Mouse (Mus musculus): Measurements from ENCODE around the gene Ptpn7. TPM values are rescaled to one million over a fixed set of nuclear protein-coding genes. Genes with fewer than 3 reads are reported as not detected.

The Ptpn7 gene
- polyA plus RNA-seq (2014; fragmentation: Nextera tagmentation; extraction: Ambion mirVana), result 1.8 TPM in 2 replicates

- Histone ChIP-seq H3K9ac (ENCODE audit: low read length) (no peak within 1 kb of the TSS), H3K9me3 (ENCODE audit: control insufficient read depth, low read length) (no peaks in the 10 kb centered on the region), H3K27me3 (ENCODE audit: control insufficient read depth, insufficient read depth, low read length) (no peaks in the 10 kb centered on the region; the same call in 1 of the 2 replicates), H3K4me1 (replicated peaks; ENCODE audit: control insufficient read depth, insufficient read depth, low read length) (peaks cover 3% of the 10 kb centered on the region; the same call in 1 of the 2 replicates), H3K36me3 (ENCODE audit: control insufficient read depth, insufficient read depth, low read length) (no peaks in the 10 kb centered on the region), H3K27ac (ENCODE audit: low read depth, low read length) (no peak within 1 kb of the TSS), H3K4me3 (ENCODE audit: low read depth, low read length) (no peak within 1 kb of the TSS), H3K4me2 (ENCODE audit: low read depth, low read length, severe bottlenecking) (no peak within 1 kb of the TSS)
- ATAC-seq (replicated peaks; ENCODE audit: low FRiP score) (no peak), DNase-seq (ENCODE audit: low spot score) (peak; percentile 66)
- WGBS, result 44% methylated on average over 10 of the region's 10 CpGs
Observed at GRCm38 (mm10) chr1:135132473-135132872, at the start of gene Ptpn7. TSS of gene Ptpn7 (plus strand) at chr1:135132700.

DNA sequence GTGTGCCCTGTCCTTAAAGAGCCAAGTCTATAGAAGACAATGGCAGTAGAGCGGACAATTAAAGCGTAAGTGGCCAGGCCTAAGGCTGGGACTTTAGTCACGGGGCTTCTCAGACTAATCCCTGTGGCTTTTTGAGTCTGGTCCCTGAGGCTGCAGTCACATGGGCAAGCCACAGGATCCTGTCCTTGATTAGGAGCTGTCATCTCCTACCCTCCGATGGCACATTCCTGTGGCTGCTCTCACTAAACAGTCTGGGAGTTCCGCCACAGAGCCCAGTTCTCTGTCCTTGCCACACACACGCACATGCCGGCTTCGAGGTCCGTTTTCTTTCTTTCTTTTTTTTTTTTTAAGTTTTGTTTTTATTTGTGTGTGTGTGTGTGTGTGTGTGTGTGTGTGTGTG, 49.0 kb upstream of the Ptpn7 start:
- 50% methylated on average over 9 of the region's 9 CpGs for WGBS
- Histone ChIP-seq H3K4me1 (replicated peaks; ENCODE audit: control insufficient read depth, insufficient read depth, low read length) (no peaks in the 10 kb centered on the region), H3K27me3 (ENCODE audit: control insufficient read depth, insufficient read depth, low read length) (peaks cover 8% of the 10 kb centered on the region; the same call in 1 of the 2 replicates), H3K4me3 (ENCODE audit: low read depth, low read length) (no peak overlapping the region), H3K9ac (ENCODE audit: low read length) (no peak overlapping the region), H3K36me3 (ENCODE audit: control insufficient read depth, insufficient read depth, low read length) (no peaks in the 10 kb centered on the region), H3K27ac (ENCODE audit: low read depth, low read length) (no peak overlapping the region), H3K4me2 (ENCODE audit: low read depth, low read length, severe bottlenecking) (no peak overlapping the region), H3K9me3 (ENCODE audit: control insufficient read depth, low read length) (no peaks in the 10 kb centered on the region)
- no peak for DNase-seq (ENCODE audit: low spot score)
- ATAC-seq (replicated peaks; ENCODE audit: low FRiP score), result no peak

DNA sequence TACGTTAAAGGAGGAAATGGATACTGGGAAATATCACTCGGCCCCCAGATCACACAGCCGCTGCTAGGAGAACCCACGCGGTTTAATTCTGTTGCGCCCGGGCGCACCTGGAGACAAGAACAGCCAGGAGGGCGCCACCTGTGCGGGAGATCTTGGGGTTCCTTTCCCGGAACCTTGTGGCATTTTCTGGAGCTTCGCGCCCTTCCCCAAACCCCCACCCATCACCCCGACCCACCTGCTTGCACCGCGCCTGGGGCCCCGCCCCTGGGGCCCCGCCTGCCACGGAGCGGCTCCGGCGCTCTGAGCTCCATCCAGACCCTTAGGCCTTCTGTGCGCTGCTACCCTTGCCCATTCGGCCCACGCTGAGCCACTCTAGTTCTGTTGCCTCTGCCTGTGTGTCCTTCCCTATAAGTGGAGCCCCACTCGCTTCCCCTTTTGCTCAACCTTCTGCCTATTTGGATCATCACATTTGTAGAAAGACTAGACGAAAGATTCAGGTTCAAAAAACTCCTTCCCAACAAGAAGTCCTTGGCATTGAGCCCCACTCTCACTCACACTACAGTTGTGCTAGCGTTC, 47.1 kb upstream of the Ptpn7 start:
- DNase-seq (ENCODE audit: low spot score) (no peak), ATAC-seq (replicated peaks; ENCODE audit: low FRiP score) (no peak)
- Histone ChIP-seq H3K9ac (ENCODE audit: low read length) (no peak overlapping the region), H3K4me3 (ENCODE audit: low read depth, low read length) (no peak overlapping the region), H3K36me3 (ENCODE audit: control insufficient read depth, insufficient read depth, low read length) (no peaks in the 10 kb centered on the region), H3K9me3 (ENCODE audit: control insufficient read depth, low read length) (no peaks in the 10 kb centered on the region), H3K27ac (ENCODE audit: low read depth, low read length) (no peak overlapping the region), H3K27me3 (ENCODE audit: control insufficient read depth, insufficient read depth, low read length) (peaks cover 8% of the 10 kb centered on the region; the same call in 1 of the 2 replicates), H3K4me1 (replicated peaks; ENCODE audit: control insufficient read depth, insufficient read depth, low read length) (no peaks in the 10 kb centered on the region), H3K4me2 (ENCODE audit: low read depth, low read length, severe bottlenecking) (no peak overlapping the region)
- WGBS, result 16% methylated on average over 26 of the region's 28 CpGs

DNA sequence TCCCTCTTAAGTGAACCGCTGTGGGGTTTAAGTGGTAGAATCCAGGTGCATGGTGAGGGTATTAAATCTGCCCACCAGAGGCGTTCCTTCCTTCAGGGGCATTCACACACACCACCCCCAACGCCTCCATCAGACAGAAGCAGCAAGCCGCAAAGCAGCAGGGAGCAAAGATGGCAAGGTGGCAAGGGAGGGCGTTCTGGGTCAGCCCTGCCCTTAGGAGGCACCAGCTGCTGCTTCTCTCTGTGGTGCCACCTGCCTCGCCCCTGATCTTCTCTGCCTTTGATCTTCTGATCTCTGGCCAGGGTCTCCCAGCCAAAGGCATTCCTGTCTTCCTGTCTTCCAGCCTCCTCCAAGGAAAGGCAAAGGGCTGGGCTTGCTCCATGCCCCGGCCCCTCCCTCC, 46.5 kb upstream of the Ptpn7 start:
- 33% methylated on average over 7 of the region's 7 CpGs for WGBS
- H3K27me3 ChIP-seq (ENCODE audit: control insufficient read depth, insufficient read depth, low read length), result peaks cover 8% of the 10 kb centered on the region; the same call in 1 of the 2 replicates

GRCm38 (mm10) chr1:135087414-135087813, 45.1 kb upstream of the Ptpn7 start:
- Histone ChIP-seq H3K36me3 (ENCODE audit: control insufficient read depth, insufficient read depth, low read length) (no peaks in the 10 kb centered on the region), H3K9me3 (ENCODE audit: control insufficient read depth, low read length) (no peaks in the 10 kb centered on the region), H3K9ac (ENCODE audit: low read length) (no peak overlapping the region), H3K27me3 (ENCODE audit: control insufficient read depth, insufficient read depth, low read length) (peaks cover 8% of the 10 kb centered on the region; the same call in 1 of the 2 replicates), H3K4me2 (ENCODE audit: low read depth, low read length, severe bottlenecking) (no peak overlapping the region), H3K27ac (ENCODE audit: low read depth, low read length) (no peak overlapping the region), H3K4me1 (replicated peaks; ENCODE audit: control insufficient read depth, insufficient read depth, low read length) (no peaks in the 10 kb centered on the region), H3K4me3 (ENCODE audit: low read depth, low read length) (no peak overlapping the region)
- WGBS, result 75% methylated on average over 1 of the region's 1 CpGs
- no peak for ATAC-seq (replicated peaks; ENCODE audit: low FRiP score)
- DNase-seq (ENCODE audit: low spot score), result no peak

More for the DNA sequence above, 46.5 kb upstream of the Ptpn7 start:
- Histone ChIP-seq H3K4me3 (ENCODE audit: low read depth, low read length) (no peak overlapping the region), H3K36me3 (ENCODE audit: control insufficient read depth, insufficient read depth, low read length) (no peaks in the 10 kb centered on the region), H3K27ac (ENCODE audit: low read depth, low read length) (no peak overlapping the region), H3K4me1 (replicated peaks; ENCODE audit: control insufficient read depth, insufficient read depth, low read length) (no peaks in the 10 kb centered on the region), H3K9ac (ENCODE audit: low read length) (no peak overlapping the region), H3K4me2 (ENCODE audit: low read depth, low read length, severe bottlenecking) (no peak overlapping the region), H3K9me3 (ENCODE audit: control insufficient read depth, low read length) (no peaks in the 10 kb centered on the region)
- ATAC-seq (replicated peaks; ENCODE audit: low FRiP score) (no peak), DNase-seq (ENCODE audit: low spot score) (no peak)

DNA sequence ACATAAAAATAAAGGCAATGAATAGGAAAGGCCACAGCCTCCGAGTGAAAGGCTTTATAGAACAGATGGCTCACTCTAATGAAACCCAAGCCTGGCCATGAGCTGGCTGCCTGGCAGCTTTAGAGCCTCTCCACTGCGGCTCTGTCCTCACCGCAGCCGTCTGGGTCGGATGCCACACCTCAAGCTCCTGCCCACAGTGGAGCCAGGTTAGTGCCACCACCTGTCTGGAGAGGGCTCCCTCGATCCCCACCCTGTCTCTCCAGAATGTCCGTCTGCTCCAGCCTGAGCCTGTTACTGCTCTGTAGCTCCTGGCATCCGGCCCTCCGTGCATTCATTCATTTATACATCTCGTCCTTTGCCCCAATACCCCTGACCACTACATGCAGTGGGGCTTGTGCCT, 42.9 kb upstream of the Ptpn7 start:
- Histone ChIP-seq H3K9me3 (ENCODE audit: control insufficient read depth, low read length) (no peaks in the 10 kb centered on the region), H3K36me3 (ENCODE audit: control insufficient read depth, insufficient read depth, low read length) (no peaks in the 10 kb centered on the region), H3K4me3 (ENCODE audit: low read depth, low read length) (no peak overlapping the region), H3K27me3 (ENCODE audit: control insufficient read depth, insufficient read depth, low read length) (peaks cover 8% of the 10 kb centered on the region; the same call in 1 of the 2 replicates), H3K4me1 (replicated peaks; ENCODE audit: control insufficient read depth, insufficient read depth, low read length) (no peaks in the 10 kb centered on the region), H3K9ac (ENCODE audit: low read length) (no peak overlapping the region), H3K27ac (ENCODE audit: low read depth, low read length) (no peak overlapping the region), H3K4me2 (ENCODE audit: low read depth, low read length, severe bottlenecking) (no peak overlapping the region)
- ATAC-seq (replicated peaks; ENCODE audit: low FRiP score) (no peak), DNase-seq (ENCODE audit: low spot score) (no peak)
- WGBS, result 80% methylated on average over 10 of the region's 10 CpGs

DNA sequence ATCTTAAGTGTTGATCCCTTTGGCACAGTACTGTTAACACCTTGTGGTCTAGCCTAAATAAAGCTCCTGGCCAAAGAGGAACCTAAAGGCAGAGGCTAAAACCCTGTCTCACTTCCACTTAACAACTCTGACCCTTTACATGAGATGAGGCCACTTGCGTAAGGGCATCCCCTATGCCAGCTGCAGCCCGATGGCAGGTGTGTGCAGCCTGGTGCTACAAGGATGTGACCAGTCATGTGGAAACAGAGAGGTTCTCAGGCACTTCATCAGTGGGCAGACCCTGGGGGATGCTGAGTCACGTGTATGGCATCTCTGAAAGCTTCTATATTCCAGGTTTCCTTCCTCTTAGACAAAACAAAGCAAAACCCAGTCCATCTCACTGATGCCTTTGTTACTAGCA, 41.6 kb upstream of the Ptpn7 start:
- Histone ChIP-seq H3K4me3 (ENCODE audit: low read depth, low read length) (no peak overlapping the region), H3K9ac (ENCODE audit: low read length) (no peak overlapping the region), H3K9me3 (ENCODE audit: control insufficient read depth, low read length) (no peaks in the 10 kb centered on the region), H3K4me2 (ENCODE audit: low read depth, low read length, severe bottlenecking) (no peak overlapping the region), H3K4me1 (replicated peaks; ENCODE audit: control insufficient read depth, insufficient read depth, low read length) (no peaks in the 10 kb centered on the region), H3K36me3 (ENCODE audit: control insufficient read depth, insufficient read depth, low read length) (no peaks in the 10 kb centered on the region), H3K27me3 (ENCODE audit: control insufficient read depth, insufficient read depth, low read length) (peaks cover 2% of the 10 kb centered on the region; the same call in 1 of the 2 replicates), H3K27ac (ENCODE audit: low read depth, low read length) (no peak overlapping the region)
- ATAC-seq (replicated peaks; ENCODE audit: low FRiP score) (no peak), DNase-seq (ENCODE audit: low spot score) (no peak)
- 84% methylated on average over 3 of the region's 3 CpGs for WGBS

- no peak overlapping the region for H3K4me3 ChIP-seq (ENCODE audit: low read depth, low read length)
Observed at GRCm38 (mm10) chr1:135094723-135095122, 37.8 kb upstream of the Ptpn7 start.

DNA sequence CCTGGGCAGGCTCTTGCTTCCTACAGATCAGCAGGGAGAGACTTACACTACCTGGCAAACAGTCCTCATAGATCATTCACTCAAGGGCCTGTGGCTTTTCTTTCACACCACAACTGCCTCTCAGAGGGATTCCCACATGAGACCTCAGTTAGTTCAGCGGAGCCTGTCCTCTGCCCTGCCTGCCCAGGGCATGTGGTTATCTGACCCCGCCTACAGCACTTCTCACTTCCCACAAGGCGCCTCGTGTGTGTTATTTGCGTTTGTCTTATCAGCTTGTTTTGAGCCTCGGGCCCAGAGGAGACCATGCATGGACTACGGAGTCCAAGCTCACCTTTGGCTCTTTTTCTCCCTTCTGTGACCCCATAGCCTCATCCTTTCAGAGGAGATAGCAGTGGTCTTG, 37.3 kb upstream of the Ptpn7 start:
- Histone ChIP-seq H3K9ac (ENCODE audit: low read length) (no peak overlapping the region), H3K27ac (ENCODE audit: low read depth, low read length) (no peak overlapping the region), H3K4me3 (ENCODE audit: low read depth, low read length) (no peak overlapping the region), H3K4me1 (replicated peaks; ENCODE audit: control insufficient read depth, insufficient read depth, low read length) (no peaks in the 10 kb centered on the region), H3K9me3 (ENCODE audit: control insufficient read depth, low read length) (no peaks in the 10 kb centered on the region), H3K27me3 (ENCODE audit: control insufficient read depth, insufficient read depth, low read length) (no peaks in the 10 kb centered on the region), H3K36me3 (ENCODE audit: control insufficient read depth, insufficient read depth, low read length) (no peaks in the 10 kb centered on the region), H3K4me2 (ENCODE audit: low read depth, low read length, severe bottlenecking) (no peak overlapping the region)
- WGBS, result 68% methylated on average over 7 of the region's 7 CpGs
- DNase-seq (ENCODE audit: low spot score), result no peak
- ATAC-seq (replicated peaks; ENCODE audit: low FRiP score), result no peak

More at GRCm38 (mm10) chr1:135094723-135095122, 37.8 kb upstream of the Ptpn7 start:
- H3K27me3 ChIP-seq (ENCODE audit: control insufficient read depth, insufficient read depth, low read length), result no peaks in the 10 kb centered on the region
- no peak overlapping the region for H3K4me2 ChIP-seq (ENCODE audit: low read depth, low read length, severe bottlenecking)
- DNase-seq (ENCODE audit: low spot score) (no peak), ATAC-seq (replicated peaks; ENCODE audit: low FRiP score) (no peak)
- 71% methylated on average over 7 of the region's 7 CpGs for WGBS
- H3K27ac ChIP-seq (ENCODE audit: low read depth, low read length), result no peak overlapping the region
- H3K9ac ChIP-seq (ENCODE audit: low read length), result no peak overlapping the region
- no peaks in the 10 kb centered on the region for H3K9me3 ChIP-seq (ENCODE audit: control insufficient read depth, low read length)
- no peaks in the 10 kb centered on the region for H3K4me1 ChIP-seq (replicated peaks; ENCODE audit: control insufficient read depth, insufficient read depth, low read length)
- no peaks in the 10 kb centered on the region for H3K36me3 ChIP-seq (ENCODE audit: control insufficient read depth, insufficient read depth, low read length)

All from forebrain, embryonic 11.5 days (tissue).